Mouse (Mus musculus) cortical plate, adult 2 months (tissue): ENCODE results near the gene Efcab2.

Source experiments
- CTCF ChIP-seq: fragments of 200-500 bp; IDR thresholded peaks from 2 replicates; pipeline ENCODE4 v1.5.1; 2011; ENCODE audit warnings: mild to moderate bottlenecking, control low read depth, low read length; ENCODE audit not compliant: insufficient read depth; ENCODE audit errors: extremely low read depth
- POLR2A ChIP-seq: fragments of 200-500 bp; IDR thresholded peaks from 2 replicates; pipeline ENCODE4 v1.6.1; 2011; ENCODE audit warnings: mild to moderate bottlenecking, low read length, control low read depth; ENCODE audit not compliant: insufficient read depth; ENCODE audit errors: extremely low read depth

GRCm38 (mm10) chr1:178529512-178530300 lies 123.8 kb downstream of the Efcab2 start:
- TF ChIP-seq POLR2A = no peak
- TF ChIP-seq CTCF = no peak
